Mouse (Mus musculus) thymus, postnatal 25 days (tissue): ENCODE measurements around the gene Pgls.

Experiments
- DNase-seq: peaks from one replicate; pipeline ENCODE4 v3.0.0; 2022

Pgls gene

DNA sequence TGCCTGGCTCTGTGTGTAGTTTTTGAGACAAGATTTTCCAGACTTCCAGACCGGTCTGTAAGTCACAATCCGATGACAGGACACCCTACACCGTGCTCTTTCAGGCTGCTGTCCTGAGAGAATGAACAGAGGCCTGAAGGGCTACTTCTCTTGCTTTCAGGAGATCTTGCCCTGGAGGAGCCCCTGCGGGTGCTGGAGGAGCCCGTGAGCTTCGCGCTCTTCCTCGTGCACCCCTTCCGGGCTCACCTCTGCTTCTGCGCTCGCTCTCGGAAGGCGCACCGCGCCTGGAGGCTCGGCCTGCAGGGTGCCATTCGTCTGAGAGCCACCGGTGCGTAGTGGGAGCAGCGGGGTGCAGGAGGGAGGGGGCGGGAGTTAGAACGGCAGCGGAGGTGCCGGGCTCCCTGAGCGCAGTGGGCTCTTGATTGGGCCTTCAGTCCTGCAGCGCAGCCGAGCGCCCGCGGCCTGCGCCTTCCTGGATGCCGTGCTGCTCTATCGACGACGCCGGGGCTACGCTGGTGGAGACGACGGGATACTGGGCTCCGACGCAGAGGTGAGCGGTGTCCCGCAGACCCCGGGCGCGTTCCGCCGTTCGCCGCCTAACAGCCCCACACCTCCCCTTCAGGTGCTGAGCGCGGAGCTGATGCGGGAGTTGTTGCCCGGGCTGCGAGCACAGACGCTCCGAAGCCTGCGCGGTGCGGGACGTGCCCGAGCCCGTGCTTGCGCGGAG is 10.1 kb downstream of the Pgls start:
- peak; percentile 64 for DNase-seq

DNA sequence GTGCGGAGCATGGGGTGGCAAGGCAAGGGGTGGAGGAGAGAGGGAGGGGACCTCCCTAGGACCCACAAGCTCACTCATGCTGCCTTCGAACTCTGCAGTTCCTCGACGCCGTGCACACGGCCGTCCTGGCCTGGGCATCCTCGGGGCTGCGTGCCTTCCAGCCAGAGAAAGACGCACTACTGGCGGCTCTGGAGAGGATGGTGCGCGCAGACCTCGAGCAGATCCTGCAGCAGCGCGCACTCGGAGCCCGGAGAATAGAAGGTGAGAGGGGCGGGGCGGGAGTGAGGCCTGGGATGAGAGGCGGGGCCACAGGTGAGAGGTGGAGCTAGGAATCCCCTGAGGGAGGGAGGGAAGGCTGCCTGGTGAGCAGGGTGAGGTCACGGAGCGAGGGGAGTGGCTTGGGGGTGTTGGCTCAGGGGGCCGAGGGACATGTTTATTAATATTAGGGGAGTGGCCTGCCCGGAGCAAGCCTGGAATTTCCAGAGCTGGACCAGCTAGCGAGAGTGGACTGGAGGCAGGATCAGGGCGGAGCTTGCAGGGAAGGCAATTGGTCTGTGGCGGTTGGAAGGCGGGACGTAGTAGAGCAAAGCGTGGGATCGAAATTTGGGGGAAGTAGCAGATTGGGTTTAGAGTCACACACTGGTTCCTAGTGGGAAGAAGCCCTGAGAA is 10.8 kb downstream of the Pgls start:
- no peak for DNase-seq

DNA sequence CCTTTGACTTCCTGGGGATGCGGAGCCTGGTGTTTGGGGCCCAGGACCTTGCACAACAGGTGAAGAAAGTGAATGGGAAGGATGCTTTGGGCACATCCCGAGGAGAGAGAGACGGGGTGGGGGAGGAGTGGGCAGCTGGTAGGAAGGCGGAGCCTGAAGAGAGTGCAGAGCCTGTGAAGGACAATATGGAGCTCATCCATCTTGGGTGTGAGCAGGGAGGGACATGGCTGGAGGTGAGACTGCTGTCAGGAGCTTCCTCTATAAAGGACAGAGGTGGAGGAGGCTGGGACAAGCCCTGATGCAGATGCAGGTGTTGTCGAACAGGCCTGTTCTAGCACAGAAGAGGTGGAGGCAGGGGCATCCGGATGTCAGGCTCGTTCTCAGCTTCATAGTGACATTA is 12.0 kb downstream of the Pgls start:
- DNase-seq = no peak

DNA sequence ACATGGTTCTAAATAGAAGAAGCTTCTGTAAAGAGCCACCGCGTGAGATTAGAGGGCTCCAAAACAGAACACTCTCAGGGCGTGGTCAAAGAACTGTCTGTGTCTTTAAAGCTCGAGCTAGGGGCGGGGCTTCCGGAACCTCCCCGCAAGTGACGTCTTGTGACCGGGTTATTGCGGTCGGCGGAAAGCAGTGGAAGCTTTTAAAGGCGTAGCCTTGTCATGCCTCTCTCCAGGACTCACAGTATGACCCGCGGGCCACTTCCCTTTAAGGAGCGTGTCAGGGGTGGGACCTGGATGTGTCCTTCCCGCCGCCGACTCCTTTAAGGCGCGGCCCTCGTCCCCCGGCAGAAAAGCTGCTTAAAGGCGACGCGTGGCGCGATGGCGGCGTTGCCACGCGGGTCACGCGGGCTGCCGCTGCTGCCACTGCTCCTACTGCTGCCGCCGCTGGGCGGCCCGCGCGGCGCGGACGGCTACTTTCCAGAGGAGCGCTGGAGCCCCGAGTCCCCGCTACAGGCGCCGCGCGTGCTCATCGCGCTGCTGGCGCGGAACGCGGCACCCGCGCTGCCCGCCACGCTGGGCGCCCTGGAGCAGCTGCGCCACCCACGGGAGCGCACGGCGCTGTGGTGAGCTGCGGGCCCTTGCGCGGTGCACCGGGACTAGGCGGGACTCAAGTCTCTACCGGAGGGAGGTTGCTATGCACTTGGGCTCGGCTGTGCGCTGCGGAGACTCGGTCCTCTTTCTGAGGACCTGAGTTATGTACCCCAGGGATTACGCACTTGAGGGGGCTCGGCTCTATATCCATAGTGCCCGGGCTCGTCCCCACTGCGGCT is 19.1 kb downstream of the Pgls start, which contains the start of gene Colgalt1:
Colgalt1 (plus strand) TSS at position 177 of the 830 bp plus-strand sequence.
- peak; percentile 97 for DNase-seq

DNA sequence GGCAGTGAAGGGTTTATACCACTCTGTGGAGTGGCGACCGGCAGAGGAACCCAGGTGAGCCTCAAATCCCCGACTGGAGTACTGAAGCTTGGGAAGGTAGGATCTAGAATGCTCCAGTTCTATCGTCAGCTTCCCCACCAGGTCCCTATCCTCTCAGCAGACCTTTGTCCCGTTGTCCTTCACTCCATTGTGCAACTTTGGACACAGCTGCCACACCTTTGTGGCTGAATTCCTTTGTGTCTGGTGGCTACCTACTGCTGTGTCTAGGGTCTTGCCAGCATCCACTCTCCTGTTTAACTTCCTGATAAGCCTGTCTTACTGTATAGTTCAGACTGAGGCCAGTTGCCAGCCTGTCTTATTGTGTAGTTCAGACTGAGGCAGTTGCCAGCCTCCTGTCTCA is 20.2 kb downstream of the Pgls start:
- no peak for DNase-seq

DNA sequence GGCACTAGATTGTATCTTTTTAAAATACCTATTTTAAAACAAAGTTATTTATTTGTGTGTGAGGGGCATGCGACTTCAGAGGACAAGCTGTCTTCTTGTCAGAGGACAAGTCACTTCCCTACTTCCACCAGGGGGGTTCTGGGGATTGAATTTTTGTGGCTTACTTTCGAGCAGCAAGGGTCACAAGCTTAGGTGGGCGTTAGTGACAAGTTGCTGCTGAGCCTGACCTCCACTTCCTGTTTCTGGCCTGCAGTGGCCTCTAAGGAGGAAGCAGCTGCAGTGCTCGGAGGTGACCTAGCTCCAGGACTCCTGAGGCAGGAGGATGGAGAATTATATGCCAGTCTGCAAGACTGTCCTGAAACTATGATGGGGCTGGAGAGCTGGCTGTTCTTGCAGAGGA is 21.4 kb downstream of the Pgls start:
- no peak for DNase-seq

DNA sequence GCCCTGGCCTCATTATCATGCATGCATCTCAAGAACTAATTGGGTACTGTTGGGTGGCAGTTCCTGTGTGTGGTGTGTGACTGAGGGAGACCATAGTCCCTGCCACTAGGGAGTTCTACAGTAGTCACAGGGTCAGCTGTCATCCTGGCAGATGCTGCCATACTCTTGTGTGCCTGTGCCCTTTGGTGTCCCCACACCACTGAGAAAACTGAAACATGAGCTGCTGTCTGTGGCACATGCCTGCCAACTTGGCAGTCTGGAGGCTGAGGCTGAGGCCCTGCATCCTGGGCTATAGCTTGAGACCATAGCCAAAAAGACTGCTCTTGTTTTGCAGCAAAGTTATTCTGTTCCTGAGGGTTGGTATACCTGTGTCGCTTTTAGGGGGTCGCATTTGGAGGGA is 27.8 kb downstream of the Pgls start:
- DNase-seq = no peak

DNA sequence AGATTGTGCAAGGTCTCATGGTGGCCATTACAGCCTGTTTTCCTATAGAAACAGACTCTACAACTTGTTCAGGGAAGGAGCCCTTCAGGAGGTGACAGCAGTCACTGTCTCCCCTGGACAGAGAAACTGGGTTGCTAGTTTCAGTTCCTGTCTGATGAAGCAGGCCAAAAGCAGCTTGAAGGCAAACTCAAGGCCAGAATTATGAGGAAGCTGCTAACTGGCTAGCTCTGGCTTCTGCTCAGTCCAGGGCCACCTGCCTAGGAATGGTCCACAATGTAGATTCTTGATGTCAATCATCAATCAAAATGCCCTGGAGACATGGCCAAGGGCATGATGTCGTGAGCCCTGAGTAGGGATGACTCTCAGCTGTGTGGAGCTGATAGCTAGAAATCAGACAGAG is 33.1 kb downstream of the Pgls start:
- no peak for DNase-seq

DNA sequence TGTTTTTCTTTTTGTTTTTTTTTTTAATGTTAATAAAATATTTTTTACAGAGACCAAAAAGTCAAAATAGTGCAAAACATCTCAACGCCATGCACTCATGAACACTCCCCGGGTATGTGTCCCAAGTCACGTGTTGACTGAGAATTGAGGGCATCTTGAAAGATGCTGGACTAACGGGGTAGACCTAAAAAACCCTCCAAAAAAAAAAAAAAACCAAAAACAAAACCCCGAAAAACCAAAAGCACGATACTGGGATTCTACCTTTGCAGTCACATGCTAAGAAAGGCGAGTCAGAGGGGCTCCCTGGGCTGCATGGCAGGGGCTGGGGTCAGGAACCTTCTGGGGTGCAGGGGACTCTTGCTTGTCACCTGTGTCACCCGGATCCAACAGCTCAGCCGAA is 34.8 kb downstream of the Pgls start:
- DNase-seq = no peak

DNA sequence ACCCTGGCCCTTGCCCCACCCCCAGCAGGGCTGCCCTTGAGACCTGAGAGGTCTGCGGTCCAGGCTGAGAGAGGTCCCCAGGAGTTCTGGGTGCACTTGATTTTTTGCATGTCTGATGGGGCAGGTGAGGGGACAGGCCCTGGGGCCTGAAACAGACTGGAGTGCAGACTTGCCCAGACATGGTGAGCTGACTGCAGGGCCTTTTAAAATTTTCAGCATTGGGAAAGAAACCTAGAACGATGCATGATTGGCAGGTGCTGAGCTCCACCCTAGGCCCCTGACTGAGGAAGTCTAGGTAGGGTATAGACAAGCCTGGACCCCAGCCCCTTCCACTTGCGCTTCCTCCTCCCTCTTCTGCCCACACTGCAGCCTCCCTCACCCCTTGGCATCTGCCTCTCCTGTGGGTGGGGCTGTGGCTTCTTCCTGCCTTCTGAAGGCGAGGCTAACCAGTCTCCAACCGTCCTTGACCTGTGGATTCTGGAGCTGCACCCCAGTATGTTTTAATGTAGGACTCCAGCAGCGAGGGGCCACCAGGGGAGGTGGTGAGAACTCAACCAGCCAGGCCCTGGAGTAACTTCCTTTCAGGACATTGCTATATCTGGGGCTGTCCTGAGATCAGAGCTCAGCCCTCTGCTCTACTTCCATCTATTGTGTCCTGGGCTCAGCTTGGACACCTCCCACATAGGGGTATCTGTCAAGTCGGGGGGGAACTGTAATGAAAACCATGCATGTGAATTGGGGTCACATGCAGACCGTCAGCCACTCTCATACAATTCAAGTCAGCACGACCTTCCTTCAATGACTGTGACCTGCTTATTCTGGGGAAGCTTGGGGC is 35.5 kb downstream of the Pgls start:
- DNase-seq = peak; percentile 12

DNA sequence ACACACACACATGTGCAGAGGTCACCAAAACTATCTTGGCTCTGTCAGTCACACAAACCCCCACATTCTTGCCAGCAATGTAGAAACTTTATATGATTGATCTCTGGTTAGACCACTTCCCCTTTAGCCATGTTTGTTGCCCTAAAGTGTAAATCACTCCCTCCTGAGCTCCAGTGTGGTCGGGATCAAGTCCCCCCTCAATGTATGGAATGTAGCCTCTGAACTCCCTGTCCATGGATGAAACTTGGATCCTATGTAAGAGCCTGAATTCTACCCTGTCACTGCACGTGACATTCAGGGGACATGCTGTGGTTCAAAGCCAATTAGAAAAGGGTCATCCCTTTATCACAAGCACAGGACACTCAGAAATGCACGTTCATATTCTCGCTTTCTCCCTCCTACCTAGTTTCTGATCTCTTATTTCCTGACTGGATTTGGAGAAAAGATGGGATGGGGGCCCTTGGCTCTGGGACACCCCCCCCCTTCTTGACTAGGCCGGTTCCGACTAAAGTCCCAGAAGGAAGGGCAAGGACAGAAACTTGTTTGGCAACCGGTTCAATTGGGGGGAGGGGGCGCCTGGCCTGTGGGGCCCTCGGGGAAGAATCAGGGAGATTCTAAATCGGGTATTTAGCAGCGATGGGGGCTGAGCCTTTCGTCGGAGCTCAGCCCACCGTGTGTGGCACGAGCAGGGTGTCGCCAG is 36.6 kb downstream of the Pgls start:
- no peak for DNase-seq

DNA sequence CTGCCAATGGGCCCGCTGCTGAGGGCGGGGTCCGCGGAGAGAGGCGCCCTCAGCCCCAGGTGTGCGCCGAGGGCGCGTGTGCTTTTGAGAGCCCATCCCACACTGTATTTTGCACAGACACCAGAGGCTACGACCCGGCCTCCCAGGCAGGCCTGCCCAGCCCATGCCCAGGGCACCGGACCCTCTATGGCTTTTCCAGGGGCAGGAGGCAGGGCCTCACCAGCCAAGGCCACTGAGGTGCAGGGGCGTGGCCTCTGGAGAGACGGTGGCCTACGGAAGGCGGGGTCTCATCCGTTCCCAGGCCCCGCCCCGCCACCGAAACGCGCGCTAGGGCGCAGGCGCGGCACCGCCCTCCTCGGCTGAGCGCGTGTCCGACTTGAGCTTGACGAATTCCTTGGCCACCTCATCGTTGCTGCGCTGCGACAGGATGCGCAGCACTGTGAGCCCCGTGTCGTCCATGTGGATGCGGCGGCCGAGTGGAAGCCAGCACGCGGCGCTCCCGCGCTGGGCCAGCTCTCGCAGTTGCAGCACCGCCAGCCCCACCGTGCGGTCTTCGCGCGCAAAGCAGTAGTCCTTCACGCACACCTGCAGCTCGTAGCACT is 37.2 kb downstream of the Pgls start:
- DNase-seq = peak; percentile 96

DNA sequence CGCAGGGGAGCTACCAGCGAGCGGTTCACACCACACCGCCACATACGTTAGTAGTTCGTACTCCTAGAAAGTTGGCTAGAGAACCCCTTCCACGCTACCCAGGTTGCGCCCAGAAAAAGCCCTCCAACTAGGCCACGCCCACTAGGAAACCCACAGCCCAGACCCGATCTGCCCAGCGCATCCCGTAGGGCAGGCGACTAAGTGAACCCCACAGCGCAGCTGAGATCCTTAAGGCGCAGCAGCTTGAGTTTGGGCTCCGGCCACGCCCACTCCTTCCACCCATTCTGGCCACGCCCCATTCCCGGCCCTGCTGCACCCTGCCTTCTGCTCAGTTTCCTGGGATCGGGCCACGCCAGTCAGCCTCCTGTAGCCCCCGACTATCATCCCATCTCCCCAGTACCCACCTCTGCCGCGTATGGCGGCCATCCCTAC is 37.8 kb downstream of the Pgls start:
- DNase-seq = peak; percentile 48

DNA sequence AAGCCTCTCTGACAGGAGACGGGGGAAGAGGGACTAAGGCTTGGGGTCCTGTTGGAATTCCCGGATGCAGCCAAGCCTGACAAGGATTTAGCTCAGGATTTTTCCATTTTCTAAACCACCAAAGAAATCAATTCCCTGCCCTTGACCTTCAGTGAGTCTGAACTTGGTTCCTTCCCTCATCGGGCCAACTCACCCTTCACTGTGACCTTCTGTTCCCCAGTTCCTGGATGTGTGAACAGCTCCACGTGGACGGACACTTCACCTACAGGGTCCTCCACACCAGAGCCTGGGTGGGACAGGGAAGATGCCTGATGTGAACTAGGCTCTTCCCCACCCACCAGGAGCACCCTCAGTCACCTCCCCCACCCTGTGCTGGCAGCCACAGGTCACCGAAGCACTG is 38.8 kb downstream of the Pgls start:
- no peak for DNase-seq

DNA sequence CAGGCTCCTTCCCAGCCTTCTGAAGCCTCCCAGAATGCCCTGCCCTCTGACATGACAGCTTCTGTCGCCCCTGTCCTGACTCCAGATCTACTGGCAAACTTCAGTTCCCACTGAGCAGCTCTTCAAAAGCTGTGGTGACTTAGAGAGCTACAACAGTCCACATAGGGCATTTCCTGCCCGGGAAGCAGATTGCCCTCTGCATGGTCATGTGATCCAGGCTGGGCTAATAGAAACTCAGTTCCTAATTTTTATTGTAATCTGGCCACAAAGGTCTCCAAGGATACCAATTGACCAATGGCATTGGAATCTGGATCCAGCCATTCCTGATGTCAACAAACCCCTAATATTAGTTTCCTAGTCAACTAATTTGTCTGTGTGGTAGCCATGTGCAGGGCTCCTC is 39.9 kb downstream of the Pgls start:
- DNase-seq = no peak

DNA sequence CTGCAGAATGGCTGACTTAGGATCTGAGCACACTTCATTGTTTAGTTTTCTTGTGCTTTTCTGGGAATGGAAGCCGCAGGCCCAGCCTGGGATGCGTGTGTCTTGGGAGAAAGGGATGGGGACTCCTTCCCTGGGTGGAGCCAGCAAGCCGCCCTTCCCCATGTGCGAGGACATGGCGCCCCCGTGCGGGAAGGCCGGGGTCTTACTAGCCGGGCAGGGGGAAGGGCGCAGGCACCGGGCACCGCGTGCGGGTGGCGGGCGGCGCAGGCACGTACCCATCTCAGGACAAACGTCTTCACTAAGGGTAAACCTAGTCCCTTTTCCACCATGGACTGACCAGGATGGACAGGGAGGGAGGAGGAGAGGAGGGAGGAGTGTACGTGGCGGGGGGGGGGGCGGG is 41.2 kb downstream of the Pgls start:
- DNase-seq = peak; percentile 89

DNA sequence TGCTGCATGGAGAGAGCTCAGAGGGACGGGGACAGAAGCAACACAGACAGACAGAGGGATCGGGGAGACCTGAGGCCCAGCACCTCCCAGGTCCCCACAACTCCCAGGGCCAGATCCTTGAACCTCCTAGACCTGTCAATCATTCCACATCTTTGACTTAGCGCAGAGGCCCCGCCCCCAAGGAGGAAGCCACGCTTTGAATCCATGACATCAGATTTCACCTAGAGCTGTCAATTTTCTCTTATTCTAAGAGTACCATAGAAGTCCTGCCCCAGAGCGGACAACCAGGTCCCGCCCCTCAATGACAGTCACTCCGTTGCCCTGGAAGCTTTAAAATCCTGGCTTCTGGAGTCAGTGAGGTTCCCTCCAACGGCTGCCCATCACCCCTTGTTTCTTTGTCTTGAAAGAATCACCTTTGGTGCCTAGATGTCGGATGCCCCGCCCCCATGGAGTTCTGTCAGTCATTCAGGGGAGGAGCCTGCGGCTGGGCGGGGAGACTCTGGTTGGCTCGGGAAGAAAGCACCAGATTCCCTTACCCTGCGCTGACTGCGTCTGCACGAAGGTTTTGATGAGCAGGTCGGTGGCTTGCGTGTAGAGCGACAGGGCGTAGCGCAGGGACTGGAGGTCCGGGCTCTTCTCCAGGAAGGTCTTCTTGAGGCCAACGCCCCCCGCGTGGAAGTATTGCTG is 42.1 kb downstream of the Pgls start:
- peak; percentile 81 for DNase-seq

DNA sequence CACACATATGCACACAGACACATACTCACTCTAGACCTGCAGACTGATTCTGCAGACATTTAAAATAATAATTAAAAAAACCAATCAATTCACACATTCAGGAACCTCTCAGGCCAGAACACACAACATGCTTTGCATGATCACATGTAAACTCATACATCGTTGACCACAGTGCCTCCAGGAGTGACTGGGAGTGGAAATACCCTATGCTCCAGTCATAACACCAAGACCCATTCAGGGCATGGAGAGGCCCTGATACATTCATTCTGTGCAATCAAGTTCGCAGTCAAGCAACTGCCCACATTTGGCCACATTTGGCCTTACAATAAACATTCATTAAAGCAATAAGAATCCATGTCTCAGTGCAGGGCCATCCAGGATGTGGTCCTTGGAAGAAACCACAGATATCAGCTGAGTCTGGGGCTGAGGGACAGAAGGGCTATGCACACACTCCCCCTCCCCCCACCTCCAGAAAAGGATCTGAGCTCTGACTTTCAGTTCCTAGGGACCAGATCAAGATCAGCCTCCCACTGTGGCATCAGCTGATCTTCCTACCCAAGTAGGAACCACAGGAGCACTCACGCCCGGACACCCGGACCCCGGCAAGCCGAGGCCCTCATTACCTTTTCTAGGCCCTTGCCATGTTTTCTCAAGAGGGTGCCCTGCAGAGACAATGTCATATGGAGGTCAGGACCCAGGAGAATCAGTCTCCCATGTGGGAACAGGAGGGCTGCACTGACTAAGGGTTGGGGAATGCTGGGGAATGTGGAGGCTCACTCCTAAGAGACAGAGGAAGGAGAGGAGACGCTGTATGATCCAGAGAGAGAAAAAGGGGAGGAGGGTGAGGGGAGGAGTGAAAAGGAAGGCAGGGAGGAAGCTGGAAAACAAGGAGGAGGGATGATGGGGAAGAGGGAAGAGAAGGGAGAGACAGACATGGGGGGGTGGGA is 45.4 kb downstream of the Pgls start:
- DNase-seq = no peak

DNA sequence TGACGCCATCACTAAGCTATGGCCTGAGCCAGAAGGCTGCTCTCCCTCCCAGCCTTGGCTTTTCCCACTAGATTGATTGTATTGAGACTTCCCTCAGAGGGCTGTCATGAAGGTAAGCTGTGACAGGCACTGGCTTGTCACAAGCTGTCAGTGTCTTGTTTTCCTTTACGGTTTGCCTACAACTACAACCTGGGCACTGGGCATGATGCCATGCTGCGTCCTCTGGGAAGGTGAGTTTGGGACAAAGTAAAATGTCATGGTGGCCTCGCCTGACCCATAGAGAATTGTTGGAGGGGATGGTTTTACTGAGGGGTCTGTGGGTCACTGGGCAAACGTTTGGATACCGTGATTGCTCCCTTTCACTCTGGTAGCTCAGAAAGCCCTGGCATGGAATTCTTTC is 46.3 kb downstream of the Pgls start:
- DNase-seq = no peak

DNA sequence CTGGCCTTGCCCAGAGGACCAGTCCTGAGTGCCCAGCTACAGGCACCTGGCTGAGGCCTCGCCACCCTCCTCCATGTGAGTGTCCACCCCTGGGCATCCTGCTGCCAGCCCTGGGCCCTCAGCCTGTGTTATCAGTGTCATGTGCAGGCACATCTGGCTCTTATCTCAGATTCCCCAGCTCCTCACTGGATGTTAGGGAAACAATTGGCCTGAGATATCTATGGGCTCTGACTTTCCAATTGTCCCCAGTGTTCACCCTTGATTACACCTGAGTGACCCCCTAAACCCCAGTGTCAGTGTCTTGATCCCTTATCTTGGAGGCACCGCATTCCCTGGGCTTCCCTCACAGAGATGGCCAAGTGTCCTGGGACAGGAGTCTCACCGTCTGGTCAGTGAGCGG is 47.3 kb downstream of the Pgls start:
- no peak for DNase-seq
